Mouse (Mus musculus): ENCODE data around the gene Kcnj15.

DNA sequence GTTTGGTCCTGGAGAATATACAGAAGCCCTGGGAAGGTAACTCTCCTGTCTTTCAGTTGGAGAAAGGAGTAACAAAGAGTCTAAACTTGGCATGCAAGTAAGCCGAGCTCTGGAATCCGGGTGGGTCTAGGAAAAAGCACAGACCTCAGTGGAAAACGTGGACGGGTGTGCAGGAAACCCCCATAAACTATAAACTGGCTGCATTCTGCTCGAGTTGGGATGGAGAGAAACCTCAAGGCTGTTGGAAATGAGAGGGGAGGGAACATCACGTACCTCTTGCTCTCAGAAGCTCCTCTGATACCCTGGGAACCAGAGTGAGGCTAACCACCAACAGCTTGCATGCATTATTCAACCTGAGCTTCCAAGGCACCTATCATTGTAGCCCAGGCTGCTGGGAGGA is 12.3 kb downstream of the Kcnj15 start:
- TF ChIP-seq POLR2A (IDR thresholded peaks at IDR 0.05; ENCODE audit: borderline replicate concordance, extremely low read depth, insufficient read depth, insufficient read length, poor library complexity, severe bottlenecking) (no peak), CTCF (IDR thresholded peaks at IDR 0.05; ENCODE audit: borderline replicate concordance, extremely low read depth, insufficient read depth, insufficient read length) (no peak)

Measured in brain, embryonic 14.5 days (tissue).